Mouse (Mus musculus) embryonic facial prominence, embryonic 11.5 days (tissue): ENCODE measurements around the gene Slc34a3. TPM values are rescaled to one million over a fixed set of nuclear protein-coding genes. Genes with fewer than 3 reads are reported as not detected.

ENCODE experiments used
- ATAC-seq: fragments of 200-750 bp; cut with Nextera tagmentation; replicated peaks from 2 replicates; pipeline ENCODE4 v1.8.0; 2017; ENCODE audit warnings: low read depth; ENCODE audit not compliant: insufficient number of reproducible peaks, low FRiP score, low TSS enrichment
- DNase-seq: peaks from one replicate; pipeline ENCODE4 v3.0.0-alpha.2; 2015; ENCODE audit warnings: low spot score
- H3K27ac ChIP-seq: fragments of 300-500 bp; sonication (generic); replicated peaks from 2 replicates; pipeline ENCODE4 v1.5.1; 2014; ENCODE audit warnings: mild to moderate bottlenecking, low read depth, low read length, control low read depth
- H3K27me3 ChIP-seq: fragments of 300-500 bp; sonication (generic); 2 replicates; pipeline ENCODE4 v1.6.1; 2014; ENCODE audit warnings: mild to moderate bottlenecking, low read length, moderate library complexity, mixed read lengths; ENCODE audit not compliant: control insufficient read depth, insufficient read depth
- H3K36me3 ChIP-seq: fragments of 300-500 bp; sonication (generic); replicated peaks from 2 replicates; pipeline ENCODE4 v1.6.1; 2014; ENCODE audit warnings: low read depth, mild to moderate bottlenecking, low read length, moderate library complexity, mixed read lengths; ENCODE audit not compliant: control insufficient read depth, insufficient read depth
- H3K4me1 ChIP-seq: fragments of 300-500 bp; sonication (generic); 2 replicates; pipeline ENCODE4 v1.6.1; 2014; ENCODE audit warnings: low read length, mixed read lengths; ENCODE audit not compliant: control insufficient read depth, insufficient read depth
- H3K4me2 ChIP-seq: fragments of 300-500 bp; sonication (generic); 2 replicates; pipeline ENCODE4 v1.6.1; 2014; ENCODE audit warnings: low read depth, mild to moderate bottlenecking, control low read depth, low read length, moderate library complexity
- H3K4me3 ChIP-seq: fragments of 300-500 bp; sonication (generic); 2 replicates; pipeline ENCODE4 v1.5.1; 2014; ENCODE audit warnings: low read depth, low read length, control low read depth
- H3K9ac ChIP-seq: fragments of 300-500 bp; sonication (generic); replicated peaks from 2 replicates; pipeline ENCODE4 v1.6.1; 2014; ENCODE audit warnings: mild to moderate bottlenecking, control low read depth, low read length
- H3K9me3 ChIP-seq: fragments of 300-500 bp; sonication (generic); replicated peaks from 2 replicates; pipeline ENCODE4 v1.6.1; 2016; ENCODE audit warnings: mild to moderate bottlenecking, low read length, inconsistent platforms, mixed read lengths; ENCODE audit not compliant: control insufficient read depth
- WGBS: fragments of 180-500 bp; shearing (Covaris S2); extraction: QIAGEN DNeasy Blood & Tissue Kit; methylation state at CpG from one replicate; pipeline ENCODE4 v1.1.7; 2014; 5-methylcytosine and 5-hydroxymethylcytosine counted together
- polyA plus RNA-seq: library from polyadenylated mRNA; unstranded; fragments of >200 nt; fragmentation: Nextera tagmentation; extraction: Ambion mirVana; gene quantifications from 2 replicates; pipeline ENCODE4 v1.2.1, GENCODE M21; 2014

The Slc34a3 gene
- polyA plus RNA-seq, 1 experiment from 2014 or later, result not detected

GRCm38 (mm10) chr2:25228431-25228889 is 5.7 kb downstream of the Slc34a3 start:
- Histone ChIP-seq H3K4me2 (peak overlapping the region; percentile 23; the same call in 1 of the 2 replicates), H3K27me3 (no peaks in the 10 kb centered on the region), H3K9ac (0 out of 2 replicates have a peak overlapping the region, but pooled peaks have one; percentile 18), H3K36me3 (no peaks in the 10 kb centered on the region), H3K4me3 (no peak overlapping the region), H3K4me1 (peaks cover 2% of the 10 kb centered on the region; the same call in 1 of the 2 replicates), H3K27ac (no peak overlapping the region), H3K9me3 (no peaks in the 10 kb centered on the region)
- WGBS, result 0% methylated on average over 7 of the region's 7 CpGs
- no peak for ATAC-seq
- DNase-seq, result peak; percentile 86

- Histone ChIP-seq H3K27ac (no peak overlapping the region), H3K4me3 (no peak overlapping the region), H3K4me2 (no peak overlapping the region), H3K27me3 (no peaks in the 10 kb centered on the region), H3K9ac (no peak overlapping the region), H3K9me3 (no peaks in the 10 kb centered on the region), H3K36me3 (no peaks in the 10 kb centered on the region), H3K4me1 (peaks cover 2% of the 10 kb centered on the region; the same call in 1 of the 2 replicates)
- no peak for ATAC-seq
- 88% methylated on average over 4 of the region's 4 CpGs for WGBS
- no peak for DNase-seq
Measured at GRCm38 (mm10) chr2:25227406-25227805, 6.8 kb downstream of the Slc34a3 start.

GRCm38 (mm10) chr2:25226864-25227263 is 7.3 kb downstream of the Slc34a3 start:
- H3K4me2 ChIP-seq, result no peak overlapping the region
- H3K4me1 ChIP-seq, result peaks cover 2% of the 10 kb centered on the region; the same call in 1 of the 2 replicates
- H3K9ac ChIP-seq, result no peak overlapping the region
- no peaks in the 10 kb centered on the region for H3K9me3 ChIP-seq
- DNase-seq, result no peak
- H3K27me3 ChIP-seq, result no peaks in the 10 kb centered on the region
- H3K36me3 ChIP-seq, result no peaks in the 10 kb centered on the region
- no peak overlapping the region for H3K4me3 ChIP-seq
- WGBS, result 81% methylated on average over 5 of the region's 5 CpGs
- no peak overlapping the region for H3K27ac ChIP-seq
- ATAC-seq, result no peak

GRCm38 (mm10) chr2:25225811-25226379 is 8.3 kb downstream of the Slc34a3 start:
- 74% methylated on average over 8 of the region's 8 CpGs for WGBS
- Histone ChIP-seq H3K27me3 (no peaks in the 10 kb centered on the region), H3K9ac (no peak overlapping the region; the same call in 1 of the 2 replicates)

DNA sequence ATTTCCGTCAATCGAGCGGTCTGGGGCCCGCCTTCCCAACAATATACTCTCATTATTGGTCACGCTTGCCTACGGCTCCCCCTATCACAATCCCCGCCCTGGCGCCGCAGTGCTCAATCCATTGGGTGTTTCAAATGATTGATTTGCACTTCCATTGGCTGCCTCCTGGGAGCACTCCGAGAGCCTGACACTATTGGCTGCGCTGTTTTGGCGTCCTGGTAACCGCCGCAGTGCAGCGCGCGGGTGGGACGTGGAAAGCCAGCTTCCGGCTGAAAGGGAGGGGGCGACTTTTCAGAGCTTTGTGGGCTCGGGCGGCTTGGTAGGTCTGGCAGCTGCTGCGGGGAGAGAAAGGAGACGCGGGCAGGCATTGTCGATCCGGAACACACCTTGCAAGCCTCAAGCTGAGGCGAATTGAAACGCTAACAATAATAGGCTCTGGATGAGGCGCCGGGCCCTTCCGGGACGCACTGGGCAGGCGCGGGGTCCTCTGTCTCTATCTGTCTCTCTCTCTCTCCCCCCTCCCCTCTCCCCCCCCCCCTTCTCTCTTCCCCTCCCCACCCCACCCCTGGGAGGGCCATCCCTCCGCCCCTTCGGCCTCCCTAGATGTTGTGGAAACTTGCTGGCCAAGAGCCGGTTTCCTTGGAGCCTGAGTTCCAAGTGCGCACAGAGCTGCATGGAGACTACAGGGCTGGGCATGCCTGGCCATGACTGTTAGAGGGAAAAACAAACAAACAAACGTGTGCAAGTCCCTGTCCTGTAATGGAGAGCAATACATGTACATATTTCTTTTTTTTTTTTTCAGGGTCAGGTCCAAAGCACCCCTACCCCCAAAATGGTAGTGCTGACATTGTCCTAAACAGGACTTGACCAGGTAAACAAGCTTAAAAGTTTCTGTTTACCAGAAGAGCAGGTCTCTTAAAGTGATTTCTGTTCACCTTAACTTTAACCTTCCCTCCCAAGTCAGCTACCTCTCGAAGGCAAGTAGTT is 9.1 kb downstream of the Slc34a3 start:
- H3K9me3 ChIP-seq, result no peaks in the 10 kb centered on the region
- DNase-seq (peak; percentile 99), ATAC-seq (peak; percentile 97)
- 2% methylated on average over 39 of the region's 41 CpGs for WGBS
- H3K27ac ChIP-seq, result peak overlapping the region; percentile 97
- H3K9ac ChIP-seq, result peak overlapping the region; percentile 67
- H3K4me1 ChIP-seq, result peaks cover 2% of the 10 kb centered on the region; the same call in 1 of the 2 replicates
- H3K4me3 ChIP-seq, result peak overlapping the region; percentile 51
- H3K4me2 ChIP-seq, result peak overlapping the region; percentile 60
- no peaks in the 10 kb centered on the region for H3K27me3 ChIP-seq
- H3K36me3 ChIP-seq, result no peaks in the 10 kb centered on the region

More at GRCm38 (mm10) chr2:25225811-25226379, 8.3 kb downstream of the Slc34a3 start:
- Histone ChIP-seq H3K4me2 (peak overlapping the region; percentile 60), H3K36me3 (no peaks in the 10 kb centered on the region), H3K4me1 (peaks cover 2% of the 10 kb centered on the region; the same call in 1 of the 2 replicates), H3K27ac (peak overlapping the region; percentile 97; the same call in 1 of the 2 replicates), H3K9me3 (no peaks in the 10 kb centered on the region), H3K4me3 (no peak overlapping the region)
- DNase-seq, result no peak
- no peak for ATAC-seq

DNA sequence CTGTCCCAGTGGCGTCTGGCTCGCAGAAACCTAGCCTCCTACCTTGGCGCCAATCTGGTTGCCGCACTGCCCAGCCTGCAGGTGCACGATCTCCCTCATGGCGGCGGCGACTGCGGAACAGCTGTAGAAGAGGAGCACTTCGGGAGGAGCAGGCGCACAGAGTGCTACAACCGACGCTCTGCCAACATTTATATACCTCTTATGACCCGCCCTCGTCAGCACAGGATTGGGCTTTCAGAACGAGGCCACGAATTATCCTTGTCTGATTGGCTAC is 9.7 kb downstream of the Slc34a3 start, which contains the start of gene Tubb4b:
TSS of gene Tubb4b (minus strand) at position 211 of the 274 bp plus-strand sequence.
- peak within 1 kb of the TSS; percentile 97 for H3K27ac ChIP-seq
- H3K4me1 ChIP-seq, result peaks cover 2% of the 10 kb centered on the region; the same call in 1 of the 2 replicates
- no peaks in the 10 kb centered on the region for H3K36me3 ChIP-seq
- H3K9ac ChIP-seq, result peak within 1 kb of the TSS; percentile 75
- H3K27me3 ChIP-seq, result no peaks in the 10 kb centered on the region
- H3K9me3 ChIP-seq, result no peaks in the 10 kb centered on the region
- DNase-seq (no peak), ATAC-seq (no peak)
- 0% methylated on average over 17 of the region's 17 CpGs for WGBS
- H3K4me3 ChIP-seq, result peak within 1 kb of the TSS; percentile 78
- peak within 1 kb of the TSS; percentile 87 for H3K4me2 ChIP-seq

DNA sequence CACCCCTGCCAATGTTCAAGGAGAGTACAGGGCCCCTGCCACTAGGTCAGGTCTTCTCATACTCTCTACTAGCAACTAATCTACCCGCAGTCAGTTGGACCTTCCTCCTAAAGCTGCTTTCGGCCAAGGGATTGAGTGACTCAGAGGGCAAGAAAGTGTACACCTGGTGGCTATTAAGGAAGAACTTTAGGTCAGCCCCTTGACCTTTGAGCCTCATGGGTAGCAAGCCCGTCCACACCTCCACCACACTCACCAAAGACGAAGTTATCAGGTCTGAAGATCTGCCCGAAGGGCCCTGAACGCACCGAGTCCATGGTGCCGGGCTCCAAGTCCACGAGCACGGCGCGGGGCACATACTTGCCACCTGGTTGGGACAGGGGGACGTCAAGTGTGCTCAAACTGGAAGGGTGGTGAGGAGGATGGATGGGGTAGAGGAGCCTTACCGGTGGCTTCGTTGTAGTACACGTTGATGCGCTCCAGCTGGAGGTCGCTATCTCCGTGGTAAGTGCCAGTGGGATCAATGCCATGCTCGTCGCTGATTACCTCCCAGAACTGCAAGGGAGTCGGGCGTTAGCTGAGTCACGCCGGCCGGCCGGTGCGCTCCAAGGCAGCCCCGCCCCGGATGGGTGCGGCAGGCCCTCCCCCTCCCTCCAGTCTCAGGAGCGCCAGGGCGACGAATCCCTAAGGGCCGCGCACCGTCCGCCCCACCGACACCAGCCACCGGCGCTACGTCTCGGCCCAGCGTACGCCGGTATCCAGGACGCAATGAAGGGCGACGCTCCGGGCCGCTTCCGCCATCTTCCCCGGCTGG is 10.3 kb downstream of the Slc34a3 start:
- Histone ChIP-seq H3K4me3 (peak overlapping the region; percentile 78), H3K4me2 (peak overlapping the region; percentile 87), H3K27ac (peak overlapping the region; percentile 85), H3K4me1 (peaks cover 2% of the 10 kb centered on the region; the same call in 1 of the 2 replicates), H3K9me3 (no peaks in the 10 kb centered on the region), H3K9ac (peak overlapping the region; percentile 75), H3K36me3 (no peaks in the 10 kb centered on the region), H3K27me3 (no peaks in the 10 kb centered on the region)
- peak; percentile 24 for ATAC-seq
- under 1% methylated on average over 46 of the region's 53 CpGs for WGBS
- DNase-seq, result peak; percentile 65
